Mouse (Mus musculus): ENCODE measurements around the gene Lamc1. TPM values are rescaled to one million over a fixed set of nuclear protein-coding genes. Genes with fewer than 3 reads are reported as not detected.

Lamc1 gene
- total RNA-seq, 2 experiments from 2014 or later, result 186 to 227 TPM

GRCm38 (mm10) chr1:153268806-153269309 is 63.7 kb downstream of the Lamc1 start:
- no peak for DNase-seq (ENCODE audit: low spot score in 2 of 2)

- DNase-seq (ENCODE audit: low spot score in 2 of 2), result no peak
Observed at GRCm38 (mm10) chr1:153268306-153268705, 64.3 kb downstream of the Lamc1 start.

DNA sequence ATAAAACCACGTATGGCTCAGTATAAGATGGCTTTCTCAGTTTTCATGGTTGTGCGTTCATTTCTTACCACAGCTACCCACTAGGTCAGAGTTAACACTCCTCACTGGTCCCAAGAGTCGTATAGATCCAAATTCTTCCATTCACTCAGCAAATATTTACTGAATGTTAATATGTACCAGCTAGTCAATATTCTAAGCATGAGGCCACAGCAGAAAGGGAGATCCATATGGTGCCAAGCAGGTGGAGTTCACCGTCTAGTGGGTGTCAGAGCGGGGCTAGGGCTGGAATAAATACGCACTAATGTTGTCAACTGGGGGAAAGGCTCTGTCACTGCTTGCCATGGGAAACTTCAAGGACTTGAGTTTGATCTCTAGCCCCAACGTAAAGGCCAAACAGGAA is 64.9 kb downstream of the Lamc1 start:
- no peak for DNase-seq (ENCODE audit: low spot score in 2 of 2)

DNA sequence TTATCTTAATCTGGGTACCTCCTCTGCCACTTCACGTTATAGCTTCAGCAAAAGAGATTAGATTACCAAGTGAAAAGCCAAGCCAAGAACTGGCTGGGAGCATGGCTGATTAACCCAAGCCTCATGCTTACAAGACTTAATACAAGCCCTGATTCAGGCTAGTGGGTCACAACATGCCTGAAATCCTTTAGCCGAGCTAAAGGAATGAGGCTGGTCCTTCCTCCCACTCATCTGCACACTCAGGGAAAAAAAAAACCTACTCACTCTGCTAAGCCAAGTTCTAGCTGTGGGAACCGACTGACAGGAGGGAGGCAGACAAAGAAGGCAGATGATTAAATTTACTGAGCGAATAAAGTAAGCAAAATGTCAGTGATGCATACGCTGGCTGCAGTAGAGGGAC is 65.7 kb downstream of the Lamc1 start:
- no peak for DNase-seq (ENCODE audit: low spot score in 2 of 2)

- no peak for DNase-seq (ENCODE audit: low spot score in 2 of 2)
Observed at GRCm38 (mm10) chr1:153265579-153265978, 67.0 kb downstream of the Lamc1 start.

GRCm38 (mm10) chr1:153265066-153265465 is 67.5 kb downstream of the Lamc1 start:
- DNase-seq (ENCODE audit: low spot score in 2 of 2), result no peak

DNA sequence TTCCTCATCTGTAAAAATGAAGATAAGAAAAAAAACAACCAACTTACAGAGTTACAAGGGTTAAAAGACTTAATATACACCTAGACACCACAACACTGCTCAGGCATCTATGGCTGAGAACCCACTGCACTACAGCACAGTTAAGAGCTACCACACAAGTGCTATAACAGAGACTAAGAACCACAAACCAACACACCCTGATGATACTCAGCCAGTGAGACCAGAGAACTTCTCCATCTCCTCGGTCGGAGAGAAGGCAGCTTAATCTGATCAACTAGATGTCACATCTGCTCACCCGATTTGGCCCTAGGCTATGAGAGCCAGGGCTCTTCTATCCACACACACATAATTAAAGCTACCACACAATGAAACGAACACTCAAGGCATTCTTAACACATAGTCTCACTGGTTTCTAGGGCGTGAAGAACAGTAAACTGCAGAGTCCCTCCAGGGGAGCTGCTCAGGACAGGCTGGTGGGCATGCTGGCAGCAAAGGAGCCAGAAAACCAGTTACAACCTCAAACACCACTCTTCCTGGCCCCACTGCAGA is 72.8 kb downstream of the Lamc1 start:
- DNase-seq (ENCODE audit: low spot score in 2 of 2), result no peak

DNA sequence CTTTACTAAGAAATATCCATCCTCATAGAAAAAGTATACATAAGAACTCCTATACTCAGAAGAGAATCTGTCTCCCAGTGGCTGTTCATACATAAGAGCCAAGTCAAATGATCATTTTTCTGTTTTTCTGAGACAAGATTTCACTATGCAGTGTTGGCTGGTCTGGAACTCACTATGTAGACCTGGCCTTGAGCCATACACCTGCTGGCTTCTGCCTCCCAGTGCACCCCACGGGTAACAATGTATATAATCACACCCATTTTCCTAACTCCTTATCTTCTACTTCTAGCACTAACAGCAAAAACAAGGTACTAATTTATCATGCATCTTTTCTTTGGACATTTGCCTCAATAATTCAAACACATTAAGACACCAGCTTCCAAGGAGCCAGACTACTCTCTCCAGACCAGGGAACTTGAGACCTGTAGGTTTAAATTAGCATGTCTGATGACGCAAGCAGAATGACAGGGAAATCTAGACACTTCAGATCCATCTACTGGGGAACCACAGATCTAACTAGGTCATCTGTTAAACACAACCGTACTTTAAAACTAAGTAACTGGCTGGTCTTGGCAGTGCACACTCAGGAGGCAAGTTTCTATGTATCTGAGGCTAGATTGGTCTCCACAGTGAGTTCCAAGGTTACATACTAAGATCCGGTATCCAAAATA is 79.9 kb downstream of the Lamc1 start:
- DNase-seq (ENCODE audit: low spot score in 2 of 2), result no peak

- DNase-seq (ENCODE audit: low spot score in 2 of 2), result no peak
Observed at GRCm38 (mm10) chr1:153251590-153252206, 80.9 kb downstream of the Lamc1 start.

- DNase-seq (ENCODE audit: low spot score in 2 of 2), result no peak
Observed at GRCm38 (mm10) chr1:153241346-153241745, 91.2 kb downstream of the Lamc1 start.

DNA sequence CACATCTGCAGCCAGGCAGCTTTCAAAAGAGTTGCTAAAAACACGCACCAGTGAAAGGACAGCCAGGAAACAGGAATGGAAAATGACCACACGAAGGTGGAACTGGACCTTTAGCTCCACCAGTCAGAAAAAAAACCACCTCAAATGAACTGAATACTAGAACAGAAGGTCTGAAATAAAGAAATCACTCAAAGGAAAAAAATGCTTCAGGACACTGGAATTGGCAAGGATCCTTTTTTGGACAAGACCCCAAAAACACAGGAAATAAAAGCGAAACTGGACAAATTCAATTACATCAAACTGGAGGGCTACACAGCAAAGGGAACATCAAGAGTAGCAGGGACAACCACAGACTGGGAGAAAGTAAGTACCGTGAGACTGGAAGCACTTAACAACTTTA is 97.0 kb downstream of the Lamc1 start:
- DNase-seq (ENCODE audit: low spot score in 2 of 2), result no peak

DNA sequence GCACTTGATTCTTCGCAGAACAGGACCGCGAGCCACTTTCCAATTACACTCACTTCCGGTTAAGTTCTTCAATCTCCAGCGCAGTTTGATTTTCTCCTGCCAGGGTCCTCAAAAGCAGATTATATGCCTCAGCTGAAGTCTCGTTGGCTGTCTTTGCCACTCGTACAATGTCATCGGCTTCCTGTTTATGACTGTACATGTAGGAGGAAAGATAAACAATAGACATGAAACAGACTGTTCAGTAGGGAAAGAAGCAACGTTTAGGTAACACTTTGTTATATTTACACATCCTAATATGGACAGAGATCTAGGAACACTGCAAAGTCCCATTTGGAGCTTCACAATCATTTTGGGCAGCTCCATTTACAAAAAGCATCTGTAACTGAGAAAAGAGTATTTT is 100.9 kb downstream of the Lamc1 start:
- no peak for DNase-seq (ENCODE audit: low spot score in 2 of 2)

- DNase-seq (ENCODE audit: low spot score in 2 of 2), result no peak
Observed at GRCm38 (mm10) chr1:153227916-153228315, 104.7 kb downstream of the Lamc1 start.

GRCm38 (mm10) chr1:153227096-153227495 is 105.5 kb downstream of the Lamc1 start:
- no peak for DNase-seq (ENCODE audit: low spot score in 2 of 2)

GRCm38 (mm10) chr1:153225786-153226725 is 106.5 kb downstream of the Lamc1 start:
- DNase-seq (ENCODE audit: low spot score in 2 of 2), result no peak

GRCm38 (mm10) chr1:153224331-153224730 is 108.3 kb downstream of the Lamc1 start:
- no peak for DNase-seq (ENCODE audit: low spot score in 2 of 2)

DNA sequence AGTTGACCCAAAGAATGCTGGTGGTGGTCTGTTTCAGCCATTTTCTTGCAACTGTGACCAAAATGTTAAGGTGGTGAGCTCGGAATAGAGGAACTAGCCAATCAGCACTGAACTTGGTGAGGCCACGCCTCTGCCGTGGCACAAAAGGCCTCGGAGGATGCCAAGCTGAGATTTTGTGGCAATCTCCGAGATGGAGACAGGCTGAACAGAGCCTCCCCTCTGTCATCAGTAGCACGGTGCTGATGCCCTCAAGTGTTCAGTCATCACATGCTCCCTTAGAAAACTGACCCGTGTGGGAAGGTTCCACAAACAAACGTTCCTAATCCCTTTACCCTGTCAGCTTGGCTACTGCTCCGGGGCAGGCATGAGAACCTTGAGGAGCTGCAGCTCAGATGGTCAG is 113.2 kb downstream of the Lamc1 start:
- no peak for DNase-seq (ENCODE audit: low spot score in 2 of 2)

DNA sequence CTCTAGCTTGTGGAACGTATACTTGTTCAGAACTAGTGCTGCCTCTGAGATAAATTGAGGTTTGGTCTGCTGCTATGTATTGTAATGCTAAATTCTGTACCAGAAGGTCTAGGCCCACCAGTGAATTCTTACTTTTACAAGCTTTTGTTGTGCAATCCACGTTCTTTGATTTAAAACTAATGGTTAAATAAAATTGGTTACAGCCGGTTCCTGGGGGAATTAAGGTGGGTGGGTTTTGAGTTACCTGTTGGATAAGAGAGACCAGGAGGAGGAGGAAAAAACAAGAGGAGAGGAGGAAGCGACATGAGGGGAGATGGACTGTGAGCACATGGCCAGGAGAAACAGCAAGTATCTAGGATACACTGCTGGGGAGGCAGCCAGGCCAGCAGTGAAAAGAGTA is 116.1 kb downstream of the Lamc1 start:
- DNase-seq (ENCODE audit: low spot score in 2 of 2), result no peak

- no peak for DNase-seq (ENCODE audit: low spot score in 2 of 2)
Observed at GRCm38 (mm10) chr1:153215676-153216075, 116.9 kb downstream of the Lamc1 start.

DNA sequence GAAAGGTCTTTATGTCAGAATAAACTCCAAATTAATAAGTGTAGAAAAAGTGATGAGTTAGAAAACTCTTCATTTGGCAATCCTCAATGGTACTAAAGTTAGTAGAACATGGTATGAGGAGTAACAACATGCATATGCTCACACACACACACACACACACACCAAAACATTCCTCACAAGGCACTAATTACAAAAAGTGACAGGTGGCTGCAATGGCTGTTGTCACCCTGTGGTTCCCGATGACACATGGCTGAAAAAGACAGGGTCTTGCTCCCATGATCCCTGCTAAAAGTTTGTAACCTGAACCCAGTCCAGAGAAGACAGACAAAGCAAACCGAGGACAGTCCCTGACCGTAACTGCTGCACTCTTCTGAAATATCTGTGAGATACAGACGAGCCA is 121.6 kb downstream of the Lamc1 start:
- no peak for DNase-seq (ENCODE audit: low spot score in 2 of 2)

GRCm38 (mm10) chr1:153210198-153210597 is 122.4 kb downstream of the Lamc1 start:
- no peak for DNase-seq (ENCODE audit: low spot score in 2 of 2)

DNA sequence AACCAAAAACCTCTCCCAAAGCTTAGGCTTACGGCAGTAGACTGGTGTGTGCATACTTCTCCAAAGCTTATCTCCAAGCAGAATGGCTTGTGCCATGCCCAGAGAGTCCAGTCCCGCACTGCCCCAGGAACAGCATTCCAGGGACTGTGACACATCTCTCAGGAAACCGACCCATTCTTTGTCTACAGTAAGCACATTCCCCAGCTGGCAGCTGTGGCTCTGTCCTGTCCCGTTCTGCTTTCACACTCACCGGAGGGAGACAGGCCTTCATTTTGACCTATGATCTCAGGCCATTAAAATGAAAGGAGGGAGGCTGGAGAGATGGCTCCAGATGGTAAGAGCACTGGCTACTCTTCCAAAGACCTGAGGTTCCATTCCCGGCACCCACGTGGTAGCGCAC is 130.4 kb downstream of the Lamc1 start:
- DNase-seq (ENCODE audit: low spot score in 2 of 2), result no peak

Data from adrenal gland, postnatal 4 days (tissue).